In the genomic region with DNA sequence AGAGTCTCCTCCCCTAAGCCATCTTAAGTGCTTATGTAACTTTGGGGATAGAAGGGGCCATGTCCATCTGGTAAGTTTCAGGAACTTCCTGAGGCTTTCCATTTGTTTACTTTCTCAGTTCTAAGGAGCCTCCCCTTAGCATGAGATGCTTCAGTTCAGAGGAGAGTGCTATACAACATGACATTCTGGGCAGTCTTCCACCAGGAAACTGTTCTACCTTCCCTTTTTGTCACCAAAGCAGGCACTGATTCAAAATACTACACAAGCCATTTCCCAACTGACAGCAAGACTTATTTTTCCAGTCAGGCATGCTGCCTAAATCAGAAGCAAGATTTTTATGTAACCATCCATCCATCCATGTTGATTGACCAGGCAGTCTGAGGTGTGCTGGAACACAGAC, we compare ENCODE assay signal across 16 mouse cellular contexts.
"Had no signal": no experiment of that assay in that cellular context is flagged by ENCODE, and none has a peak within 500 bp of the region (broad histone marks: within the 10 kb centered on the region; RNA-seq: fewer than 3 reads in every experiment).

No protein-coding gene starts in this region.

- H3K4me3 ChIP-seq: neural tube, embryonic 13.5 days; neural tube, embryonic 15.5 days; stomach, embryonic 15.5 days had no signal

- H3K4me1 ChIP-seq: neural tube, embryonic 13.5 days; stomach, embryonic 15.5 days had no signal

- H3K4me2 ChIP-seq: neural tube, embryonic 13.5 days; neural tube, embryonic 15.5 days; stomach, embryonic 15.5 days had no signal

- H3K36me3 ChIP-seq: neural tube, embryonic 13.5 days; neural tube, embryonic 15.5 days had no signal

- H3K9me3 ChIP-seq: neural tube, embryonic 13.5 days; neural tube, embryonic 15.5 days; stomach, embryonic 15.5 days had no signal

- DNase-seq: retina, postnatal 1 day; right cerebral cortex, adult 18-20 months; right cerebral cortex, postnatal 14 days; right cerebral cortex, postnatal 25 days; right cerebral cortex, postnatal 4 days; spleen, adult 18-20 months; thymus, adult 18-20 months; thymus, adult 2 months; thymus, postnatal 14 days; thymus, postnatal 25 days; thymus, postnatal 36 days; thymus, postnatal 4 days had no signal

- H3K27me3 ChIP-seq: neural tube, embryonic 13.5 days; neural tube, embryonic 15.5 days; stomach, embryonic 15.5 days had no signal

- H3K27ac ChIP-seq: neural tube, embryonic 13.5 days; neural tube, embryonic 15.5 days; stomach, embryonic 15.5 days; stomach, postnatal 0 days had no signal

- H3K9ac ChIP-seq: neural tube, embryonic 13.5 days; neural tube, embryonic 15.5 days; stomach, embryonic 15.5 days had no signal
